Mouse (Mus musculus): ENCODE results near the gene Lgals2. TPM values are rescaled to one million over a fixed set of nuclear protein-coding genes. Genes with fewer than 3 reads are reported as not detected.

The Lgals2 gene
- polyA plus RNA-seq, 1 experiment from 2014 or later = 3.4 TPM

DNA sequence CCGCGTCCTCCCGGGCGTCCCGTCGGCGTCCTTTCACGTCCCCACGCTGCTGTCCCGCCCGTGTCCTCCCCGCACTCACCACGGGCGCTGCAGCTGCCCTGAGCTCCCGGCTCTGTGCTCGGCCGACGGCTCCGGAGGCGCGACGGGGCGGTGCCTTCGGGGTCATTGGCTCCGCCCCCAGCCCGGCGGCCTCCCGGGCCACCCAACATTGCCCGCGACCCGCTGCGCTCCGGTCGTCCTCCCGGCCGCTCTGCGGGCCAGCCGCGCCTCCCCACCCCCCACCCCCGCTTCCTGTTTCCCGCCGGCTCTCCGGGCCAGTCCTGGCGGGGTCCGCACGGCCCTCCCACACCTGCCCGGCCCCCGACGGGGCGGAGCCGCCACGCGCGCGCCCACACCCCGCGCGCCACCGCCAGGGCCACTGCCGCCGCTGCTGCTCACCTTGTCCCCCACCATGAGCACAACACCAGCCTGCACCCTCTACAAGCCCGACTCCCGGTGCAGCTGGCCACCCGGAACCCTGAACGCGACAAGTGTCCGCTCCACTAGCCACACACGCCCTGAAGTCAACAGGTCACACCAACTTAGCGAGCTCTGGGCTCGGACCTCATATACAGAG, 52.4 kb downstream of the Lgals2 start, which contains the start of gene Card10:
Gene Card10 (minus strand): TSS at position 267 of the 616 bp plus-strand sequence.
- WGBS (ENCODE audit: insufficient replicate concordance) = 2% methylated on average over 49 of the region's 70 CpGs
- no peak for TF ChIP-seq CTCF (IDR thresholded peaks at IDR 0.05; ENCODE audit: low read depth)
- no peak for TF ChIP-seq EP300 (IDR thresholded peaks at IDR 0.05; ENCODE audit: low read depth)
- peak within 1 kb of the TSS; percentile 69 for H3K9ac ChIP-seq (replicated peaks)
- H3K4me2 ChIP-seq (ENCODE audit: low read depth, low read length) = peak within 1 kb of the TSS; percentile 90
- ATAC-seq = peak; percentile 77
- no peaks in the 10 kb centered on the region for H3K9me3 ChIP-seq (ENCODE audit: low read length)
- H3K36me3 ChIP-seq (replicated peaks; ENCODE audit: insufficient read depth, low read length) = peaks cover 4% of the 10 kb centered on the region; the same call in 1 of the 2 replicates
- DNase-seq = peak; percentile 73
- H3K4me1 ChIP-seq (ENCODE audit: insufficient read depth) = peaks cover 18% of the 10 kb centered on the region
- peaks cover 24% of the 10 kb centered on the region; the same call in 1 of the 2 replicates for H3K27me3 ChIP-seq (ENCODE audit: insufficient read depth, low read length)
- peak within 1 kb of the TSS; percentile 85 for H3K27ac ChIP-seq (ENCODE audit: low read depth)
- peak within 1 kb of the TSS; percentile 66 for H3K4me3 ChIP-seq (ENCODE audit: low read depth, low read length)

- Histone ChIP-seq H3K4me2 (ENCODE audit: low read depth, low read length) (peak overlapping the region; percentile 90), H3K9me3 (ENCODE audit: low read length) (no peaks in the 10 kb centered on the region), H3K27me3 (ENCODE audit: insufficient read depth, low read length) (peaks cover 24% of the 10 kb centered on the region; the same call in 1 of the 2 replicates), H3K36me3 (replicated peaks; ENCODE audit: insufficient read depth, low read length) (peaks cover 4% of the 10 kb centered on the region; the same call in 1 of the 2 replicates), H3K9ac (replicated peaks) (peak overlapping the region; percentile 69), H3K4me3 (ENCODE audit: low read depth, low read length) (peak overlapping the region; percentile 66), H3K4me1 (ENCODE audit: insufficient read depth) (peaks cover 18% of the 10 kb centered on the region), H3K27ac (ENCODE audit: low read depth) (peak overlapping the region; percentile 85)
- peak; percentile 53 for ATAC-seq
- TF ChIP-seq EP300 (IDR thresholded peaks at IDR 0.05; ENCODE audit: low read depth) (no peak), CTCF (IDR thresholded peaks at IDR 0.05; ENCODE audit: low read depth) (0 out of 2 replicates have a peak, but pooled peaks have one; percentile 17)
- no peak for DNase-seq
- 9% methylated on average over 63 of the region's 67 CpGs for WGBS (ENCODE audit: insufficient replicate concordance)
These were observed 53.2 kb downstream of the Lgals2 start for GRCm38 (mm10) chr15:78801971-78802741.

DNA sequence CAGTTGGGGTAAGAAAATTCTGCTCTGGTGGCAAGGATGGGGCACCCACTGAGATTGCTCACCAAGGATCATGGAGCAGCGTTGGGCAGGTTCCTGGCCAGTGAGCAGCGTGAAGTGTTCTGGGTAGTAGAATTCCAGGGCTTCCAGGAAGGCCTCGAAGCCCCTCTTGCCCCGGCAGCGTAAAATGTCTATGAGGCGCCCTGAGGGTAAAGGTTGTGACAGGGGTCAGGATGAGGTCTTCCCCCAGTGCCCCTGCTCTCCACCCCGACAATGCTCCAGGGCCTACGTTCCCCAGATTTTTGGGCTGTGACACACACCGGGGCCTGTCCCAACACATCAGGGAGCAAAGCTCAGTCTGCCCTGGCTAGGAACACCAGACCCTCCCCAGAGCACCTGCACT, 53.8 kb downstream of the Lgals2 start:
- ATAC-seq (peak; percentile 7; the same call in 1 of the 2 replicates), DNase-seq (no peak)
- Histone ChIP-seq H3K4me2 (ENCODE audit: low read depth, low read length) (peak overlapping the region; percentile 90), H3K27ac (ENCODE audit: low read depth) (no peak overlapping the region), H3K4me1 (ENCODE audit: insufficient read depth) (peaks cover 18% of the 10 kb centered on the region), H3K4me3 (ENCODE audit: low read depth, low read length) (peak overlapping the region; percentile 66), H3K9me3 (ENCODE audit: low read length) (no peaks in the 10 kb centered on the region), H3K36me3 (replicated peaks; ENCODE audit: insufficient read depth, low read length) (peaks cover 4% of the 10 kb centered on the region; the same call in 1 of the 2 replicates), H3K9ac (replicated peaks) (peak overlapping the region; percentile 69), H3K27me3 (ENCODE audit: insufficient read depth, low read length) (peaks cover 24% of the 10 kb centered on the region; the same call in 1 of the 2 replicates)
- TF ChIP-seq EP300 (IDR thresholded peaks at IDR 0.05; ENCODE audit: low read depth) = no peak
- no peak for TF ChIP-seq CTCF (IDR thresholded peaks at IDR 0.05; ENCODE audit: low read depth)
- whole genome bisulfite sequencing (ENCODE audit: insufficient replicate concordance) = 73% methylated on average over 9 of the region's 9 CpGs

Small RNA genes within 50 kb of the gene (microRNA-seq; reads per million reads assigned to microRNA genes)
- not detected for gene Mir6955

Other genes starting within 250 kb of the Lgals2 start
- not detected in 2 replicates for gene Elfn2, start 136.8 kb downstream of the Lgals2 start, polyA plus RNA-seq (2015; fragmentation: Nextera tagmentation; extraction: Ambion mirVana)
- gene Mfng, start 82.1 kb downstream of the Lgals2 start, polyA plus RNA-seq (2015; fragmentation: Nextera tagmentation; extraction: Ambion mirVana) = 4.7 and 4.8 TPM in 2 replicates
- gene Card10, start 52.5 kb downstream of the Lgals2 start, polyA plus RNA-seq (2015; fragmentation: Nextera tagmentation; extraction: Ambion mirVana) = 1.5 and 1.8 TPM in 2 replicates
- gene Cdc42ep1, start 12.9 kb downstream of the Lgals2 start, polyA plus RNA-seq (2015; fragmentation: Nextera tagmentation; extraction: Ambion mirVana) = 12.6 and 19.8 TPM in 2 replicates
- 12.9 and 14.8 TPM in 2 replicates for gene Gga1, start 21.7 kb upstream of the Lgals2 start, polyA plus RNA-seq (2015; fragmentation: Nextera tagmentation; extraction: Ambion mirVana)
- 0.07 TPM in 1 of 2 replicates, not detected in the other for gene Gm49510, start 44.1 kb upstream of the Lgals2 start, polyA plus RNA-seq (2015; fragmentation: Nextera tagmentation; extraction: Ambion mirVana)
- 7.4 and 8.2 TPM in 2 replicates for gene Sh3bp1, start 44.2 kb upstream of the Lgals2 start, polyA plus RNA-seq (2015; fragmentation: Nextera tagmentation; extraction: Ambion mirVana)
- 1.9 and 2.1 TPM in 2 replicates for gene Pdxp, start 58.4 kb upstream of the Lgals2 start, polyA plus RNA-seq (2015; fragmentation: Nextera tagmentation; extraction: Ambion mirVana)
- gene Lgals1, start 71.2 kb upstream of the Lgals2 start, polyA plus RNA-seq (2015; fragmentation: Nextera tagmentation; extraction: Ambion mirVana) = 93.4 and 102 TPM in 2 replicates
- gene Nol12, start 79.4 kb upstream of the Lgals2 start, polyA plus RNA-seq (2015; fragmentation: Nextera tagmentation; extraction: Ambion mirVana) = 20.3 and 21.5 TPM in 2 replicates
- 11.9 and 12.7 TPM in 2 replicates for gene Triobp, start 92.2 kb upstream of the Lgals2 start, polyA plus RNA-seq (2015; fragmentation: Nextera tagmentation; extraction: Ambion mirVana)
- gene H1f0, start 172.9 kb upstream of the Lgals2 start, polyA plus RNA-seq (2015; fragmentation: Nextera tagmentation; extraction: Ambion mirVana) = 125 and 140 TPM in 2 replicates
- gene Galr3, start 186.4 kb upstream of the Lgals2 start, polyA plus RNA-seq (2015; fragmentation: Nextera tagmentation; extraction: Ambion mirVana) = 0.08 and 0.16 TPM in 2 replicates
- gene Ankrd54, start 207.4 kb upstream of the Lgals2 start, polyA plus RNA-seq (2015; fragmentation: Nextera tagmentation; extraction: Ambion mirVana) = 21.3 and 22.5 TPM in 2 replicates
- 70.9 and 76.4 TPM in 2 replicates for gene Eif3l, start 219.7 kb upstream of the Lgals2 start, polyA plus RNA-seq (2015; fragmentation: Nextera tagmentation; extraction: Ambion mirVana)